17 mouse cellular contexts compared by ENCODE assay signal in the genomic region with DNA sequence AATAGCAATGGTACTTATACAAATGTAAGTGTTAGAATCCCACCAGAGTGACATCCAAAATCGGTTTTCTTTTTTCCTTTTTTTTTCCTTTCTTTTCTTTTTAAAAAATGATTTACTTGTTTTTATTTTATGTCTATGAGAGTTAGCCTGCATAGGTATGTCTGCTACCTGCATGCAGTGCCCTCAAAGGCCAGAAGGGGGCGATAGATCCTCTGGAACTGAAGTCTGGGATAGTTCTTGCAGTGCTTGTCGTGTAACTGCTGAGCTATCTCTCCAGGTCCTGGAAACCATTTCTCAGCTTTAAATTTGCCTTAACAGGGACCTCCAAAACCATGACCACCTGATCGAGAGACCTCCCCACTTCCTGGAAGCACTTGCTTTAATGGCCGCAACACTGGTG.
DNase-seq lines count a peak whose midpoint lies in the region; ATAC-seq and TF ChIP-seq lines count a peak whose summit lies in the region.
"Had no signal": no experiment of that assay in that cellular context is flagged by ENCODE, and none has a peak within 500 bp of the region (broad histone marks: within the 10 kb centered on the region; RNA-seq: fewer than 3 reads in every experiment).

No protein-coding gene starts in this region.

- ATAC-seq in intestine, postnatal 0 days, result no peak
- no peak for ATAC-seq in intestine, embryonic 15.5 days
- ATAC-seq in stomach, postnatal 0 days (ENCODE audit: low FRiP score, low TSS enrichment), result no peak
- ATAC-seq: midbrain, embryonic 15.5 days had no signal

- H3K9me3 ChIP-seq in intestine, postnatal 0 days (ENCODE audit: control insufficient read depth), result no peaks in the 10 kb centered on the region
- no peaks in the 10 kb centered on the region for H3K9me3 ChIP-seq in intestine, embryonic 15.5 days
- H3K9me3 ChIP-seq in stomach, postnatal 0 days (ENCODE audit: control insufficient read depth, low read length), result no peaks in the 10 kb centered on the region

- H3K4me3 ChIP-seq in intestine, postnatal 0 days (ENCODE audit: low read depth, low read length), result no peak overlapping the region
- H3K4me3 ChIP-seq in intestine, embryonic 15.5 days (replicated peaks), result no peak overlapping the region
- H3K4me3 ChIP-seq in testis, adult 2 months (ENCODE audit: control insufficient read depth, low read depth, low read length), result no peak overlapping the region
- no peak overlapping the region for H3K4me3 ChIP-seq in stomach, postnatal 0 days (ENCODE audit: low read depth, low read length)
- H3K4me3 ChIP-seq: forebrain, embryonic 10.5 days; heart, embryonic 12.5 days; left cerebral cortex, adult 2 months; limb, embryonic 13.5 days; midbrain, embryonic 15.5 days had no signal

- no peak overlapping the region for H3K4me2 ChIP-seq in intestine, postnatal 0 days (replicated peaks; ENCODE audit: low read depth)
- no peak overlapping the region for H3K4me2 ChIP-seq in intestine, embryonic 15.5 days (replicated peaks)
- no peak overlapping the region for H3K4me2 ChIP-seq in stomach, postnatal 0 days (replicated peaks; ENCODE audit: low read depth)
- H3K4me2 ChIP-seq: heart, embryonic 12.5 days; limb, embryonic 13.5 days; midbrain, embryonic 15.5 days had no signal

- TF ChIP-seq EP300 in stomach, postnatal 0 days (optimal IDR thresholded peaks at IDR 0.05), result no peak

- H3K4me1 ChIP-seq in intestine, postnatal 0 days (replicated peaks; ENCODE audit: control insufficient read depth, insufficient read depth, low read length), result no peaks in the 10 kb centered on the region
- H3K4me1 ChIP-seq in intestine, embryonic 15.5 days (replicated peaks), result no peaks in the 10 kb centered on the region
- no peaks in the 10 kb centered on the region for H3K4me1 ChIP-seq in testis, adult 2 months (ENCODE audit: control insufficient read depth, insufficient read depth, low read length)
- H3K4me1 ChIP-seq in stomach, postnatal 0 days (replicated peaks; ENCODE audit: control insufficient read depth, insufficient read depth), result no peaks in the 10 kb centered on the region
- H3K4me1 ChIP-seq: forebrain, embryonic 10.5 days; heart, embryonic 12.5 days; limb, embryonic 13.5 days; midbrain, embryonic 15.5 days had no signal

- intact Hi-C loops in gastrocnemius, postnatal 36 days (cut with DNase I), result no loop called here

- 74% methylated on average over 5 of the region's 5 CpGs for WGBS in intestine, postnatal 0 days
- WGBS in intestine, embryonic 15.5 days, result 72% methylated on average over 5 of the region's 5 CpGs
- WGBS in stomach, postnatal 0 days, result 67% methylated on average over 5 of the region's 5 CpGs

- no peak overlapping the region for H3K27ac ChIP-seq in intestine, postnatal 0 days (ENCODE audit: low read depth, low read length)
- H3K27ac ChIP-seq in intestine, embryonic 15.5 days, result no peak overlapping the region
- H3K27ac ChIP-seq in testis, adult 2 months (ENCODE audit: control insufficient read depth, insufficient read depth, low read depth, low read length), result no peak overlapping the region
- no peak overlapping the region for H3K27ac ChIP-seq in stomach, postnatal 0 days (replicated peaks)
- H3K27ac ChIP-seq: forebrain, embryonic 10.5 days; left cerebral cortex, adult 2 months; limb, embryonic 13.5 days; midbrain, embryonic 15.5 days had no signal

- no peak overlapping the region for H3K9ac ChIP-seq in intestine, postnatal 0 days (ENCODE audit: low read depth, low read length)
- no peak overlapping the region for H3K9ac ChIP-seq in intestine, embryonic 15.5 days
- H3K9ac ChIP-seq in stomach, postnatal 0 days (ENCODE audit: low read length), result no peak overlapping the region
- H3K9ac ChIP-seq: heart, embryonic 12.5 days; limb, embryonic 13.5 days; midbrain, embryonic 15.5 days had no signal

- H3K36me3 ChIP-seq in intestine, postnatal 0 days (ENCODE audit: control insufficient read depth, insufficient read depth), result no peaks in the 10 kb centered on the region
- H3K36me3 ChIP-seq in intestine, embryonic 15.5 days, result no peaks in the 10 kb centered on the region
- H3K36me3 ChIP-seq in testis, adult 2 months (ENCODE audit: control insufficient read depth, insufficient read depth, low read length), result no peaks in the 10 kb centered on the region
- no peaks in the 10 kb centered on the region for H3K36me3 ChIP-seq in stomach, postnatal 0 days (ENCODE audit: control insufficient read depth, insufficient read depth, low read length)
- H3K36me3 ChIP-seq: forebrain, embryonic 10.5 days; heart, embryonic 12.5 days; limb, embryonic 13.5 days; midbrain, embryonic 15.5 days had no signal

- no peak for DNase-seq in testis, postnatal 14 days (ENCODE audit: low spot score)
- peak; percentile 7 for DNase-seq in MN1 (ENCODE audit: low spot score)
- no peak for DNase-seq in stomach, postnatal 0 days (ENCODE audit: low spot score)
- DNase-seq in gastrocnemius, postnatal 36 days, result no peak
- DNase-seq in cerebellum, postnatal 25 days, result no peak
- DNase-seq: cerebellum, adult 11 months; heart, postnatal 36 days; lung, adult 2 months; right cerebral cortex, postnatal 14 days had no signal

- no peak for TF ChIP-seq POLR2A in testis, adult 2 months (IDR thresholded peaks at IDR 0.05; ENCODE audit: control insufficient read depth, low read depth, low read length)

- no peaks in the 10 kb centered on the region for H3K27me3 ChIP-seq in intestine, postnatal 0 days (replicated peaks; ENCODE audit: control insufficient read depth, insufficient read depth, low read length)
- H3K27me3 ChIP-seq in intestine, embryonic 15.5 days (replicated peaks), result no peaks in the 10 kb centered on the region
- H3K27me3 ChIP-seq in testis, adult 2 months (ENCODE audit: control insufficient read depth, insufficient read depth, low read length), result no peaks in the 10 kb centered on the region
- no peaks in the 10 kb centered on the region for H3K27me3 ChIP-seq in stomach, postnatal 0 days (ENCODE audit: control insufficient read depth, insufficient read depth, low read length)
- H3K27me3 ChIP-seq: heart, embryonic 12.5 days; limb, embryonic 13.5 days; midbrain, embryonic 15.5 days had no signal

- 0 out of 2 replicates have a peak, but pooled peaks have one; percentile 17 for TF ChIP-seq CTCF in intestine, postnatal 0 days (IDR thresholded peaks at IDR 0.05; ENCODE audit: low read depth)
- peak; percentile 58; the same call in 1 of the 2 replicates for TF ChIP-seq CTCF in testis, adult 2 months (IDR thresholded peaks at IDR 0.05; ENCODE audit: control insufficient read depth, insufficient read depth, insufficient replicate concordance, low read depth, low read length)
- TF ChIP-seq CTCF in stomach, postnatal 0 days (IDR thresholded peaks at IDR 0.05; ENCODE audit: low read depth), result peak; percentile 21; the same call in 1 of the 2 replicates
